ENCODE assay signal across 8 mouse cellular contexts in the genomic region with DNA sequence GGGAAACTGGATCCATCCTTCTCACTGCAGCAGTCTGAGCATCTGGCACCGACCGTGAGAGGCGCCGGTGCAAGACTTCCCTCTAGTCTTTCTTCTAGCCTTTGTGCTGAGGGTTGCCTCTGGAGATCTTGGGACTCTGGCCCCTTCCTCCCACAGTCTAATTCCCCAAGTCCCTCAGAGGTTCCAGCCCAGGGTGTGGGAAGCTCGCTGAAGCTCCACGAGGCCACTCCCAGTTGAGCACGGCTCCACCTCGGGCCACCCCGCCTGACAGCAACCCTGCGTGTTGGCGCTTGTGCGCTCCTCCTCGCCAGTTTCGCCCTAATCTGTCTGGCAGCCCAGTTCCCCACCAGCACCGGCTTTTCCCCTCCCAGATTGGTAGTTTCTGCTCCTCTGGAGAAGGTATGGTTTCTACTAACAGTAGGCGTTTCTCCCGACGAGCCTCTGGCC. TPM values are rescaled to one million over a fixed set of nuclear protein-coding genes. Genes with fewer than 3 reads are reported as not detected.
DNase-seq lines count a peak whose midpoint lies in the region; ATAC-seq and TF ChIP-seq lines count a peak whose summit lies in the region.

No protein-coding gene starts in this region.

- H3K4me1 ChIP-seq in hindbrain, embryonic 10.5 days (replicated peaks) = peaks cover 41% of the 10 kb centered on the region
- peaks cover 4% of the 10 kb centered on the region; the same call in 1 of the 2 replicates for H3K4me1 ChIP-seq in lung, adult 2 months (ENCODE audit: control insufficient read depth, insufficient read depth, low read length)
- peaks cover 30% of the 10 kb centered on the region for H3K4me1 ChIP-seq in neural tube, embryonic 15.5 days

- WGBS in hindbrain, embryonic 10.5 days = under 1% methylated on average over 18 of the region's 18 CpGs
- WGBS in lung, adult 2 months = 1% methylated on average over 18 of the region's 18 CpGs
- under 1% methylated on average over 18 of the region's 18 CpGs for WGBS in neural tube, embryonic 15.5 days

- DNase-seq in Muller cell, postnatal 12 days (ENCODE audit: inconsistent ontology term) = peak; percentile 82
- DNase-seq in cerebellum, adult 9-11 months = peak; percentile 75
- peak; percentile 68 to 69 for DNase-seq in frontal cortex, postnatal 14 days (ENCODE audit: low spot score in 2 of 2)
- DNase-seq in hindbrain, embryonic 10.5 days (ENCODE audit: low spot score) = no peak
- peak; percentile 66 for DNase-seq in layer of hippocampus, adult 9-11 months
- DNase-seq in lung, adult 2 months = peak; percentile 78
- peak; percentile 12 for DNase-seq in thymus, postnatal 14 days

- H3K27me3 ChIP-seq in hindbrain, embryonic 10.5 days (ENCODE audit: insufficient read depth, poor library complexity, severe bottlenecking) = no peaks in the 10 kb centered on the region; the same call in 1 of the 2 replicates
- H3K27me3 ChIP-seq in neural tube, embryonic 15.5 days (replicated peaks) = no peaks in the 10 kb centered on the region

- H3K36me3 ChIP-seq in hindbrain, embryonic 10.5 days = peaks cover 44% of the 10 kb centered on the region
- no peaks in the 10 kb centered on the region for H3K36me3 ChIP-seq in neural tube, embryonic 15.5 days

- H3K27ac ChIP-seq in hindbrain, embryonic 10.5 days = peak overlapping the region; percentile 99
- H3K27ac ChIP-seq in neural tube, embryonic 15.5 days (replicated peaks) = peak overlapping the region; percentile 93

- peak overlapping the region; percentile 72 for H3K4me2 ChIP-seq in neural tube, embryonic 15.5 days

- TF ChIP-seq CTCF in lung, adult 2 months (IDR thresholded peaks at IDR 0.05; ENCODE audit: insufficient read depth, low read length) = no peak

- H3K4me3 ChIP-seq in hindbrain, embryonic 10.5 days = peak overlapping the region; percentile 92
- H3K4me3 ChIP-seq in lung, adult 2 months (replicated peaks; ENCODE audit: extremely low read depth, low read depth, low read length) = peak overlapping the region; percentile 81
- peak overlapping the region; percentile 83 for H3K4me3 ChIP-seq in neural tube, embryonic 15.5 days (replicated peaks)

- peak; percentile 78 for ATAC-seq in neural tube, embryonic 15.5 days (ENCODE audit: low FRiP score)

- H3K9ac ChIP-seq in neural tube, embryonic 15.5 days (replicated peaks) = peak overlapping the region; percentile 93

- H3K9me3 ChIP-seq in hindbrain, embryonic 10.5 days = no peaks in the 10 kb centered on the region
- no peaks in the 10 kb centered on the region for H3K9me3 ChIP-seq in neural tube, embryonic 15.5 days (replicated peaks)

- TF ChIP-seq POLR2A in lung, adult 2 months (IDR thresholded peaks at IDR 0.05; ENCODE audit: borderline replicate concordance, extremely low read depth, low read depth, low read length) = peak; percentile 58; the same call in 1 of the 2 replicates

RNA-seq across cellular contexts. Expression of gene Rnd3, which starts 2.0 kb away (rescaled TPM):
- 154 and 217 TPM in 2 replicates for polyA plus RNA-seq in hindbrain, embryonic 10.5 days (2016; fragmentation: Nextera tagmentation; extraction: Ambion mirVana)
- polyA plus RNA-seq in lung, adult 2 months (2012; rRNA removed) = 1.3 and 4.3 TPM in 2 replicates
- polyA plus RNA-seq in neural tube, embryonic 15.5 days (2015; fragmentation: Nextera tagmentation; extraction: Ambion mirVana) = 79.0 and 84.6 TPM in 2 replicates

Comparison
In these comparisons a context has a peak if more than half of its experiments do, and no peak if none do; other contexts are left out.
1. RNA of gene Rnd3, which starts 2.0 kb away (polyA plus RNA-seq): 154 to 217 TPM in hindbrain, embryonic 10.5 days and 79.0 to 84.6 TPM in neural tube, embryonic 15.5 days; 1.3 to 4.3 TPM in lung, adult 2 months; every median in the first group is over 10 times any median in the second.
2. Peak in every context shown above with its lines, with median percentiles within 50 percentile points of each other: H3K4me3 ChIP-seq.